Mouse (Mus musculus) G1E-ER4 (cell line): ENCODE results near the gene Ndufa6. TPM values are rescaled to one million over a fixed set of nuclear protein-coding genes. Genes with fewer than 3 reads are reported as not detected.

Experiments used
- GATA1 ChIP-seq: IDR thresholded peaks from one replicate; pipeline ENCODE4 v1.8.0; 2012; ENCODE audit warnings: low read length, inconsistent platforms
- polyA plus RNA-seq: library from polyadenylated mRNA; stranded (reverse); fragments of >175 nt; gene quantifications from 2 replicates; pipeline ENCODE4 v1.2.3, GENCODE M21; 2012

Gene Ndufa6
- polyA plus RNA-seq, 1 experiment = 322 TPM

- TF ChIP-seq GATA1 = no peak
Measured at GRCm38 (mm10) chr15:82345820-82346470, 8.2 kb downstream of the Ndufa6 start.

GRCm38 (mm10) chr15:82344971-82345370, 9.2 kb downstream of the Ndufa6 start:
- no peak for TF ChIP-seq GATA1

GRCm38 (mm10) chr15:82343368-82344287, 10.5 kb downstream of the Ndufa6 start:
- no peak for TF ChIP-seq GATA1

DNA sequence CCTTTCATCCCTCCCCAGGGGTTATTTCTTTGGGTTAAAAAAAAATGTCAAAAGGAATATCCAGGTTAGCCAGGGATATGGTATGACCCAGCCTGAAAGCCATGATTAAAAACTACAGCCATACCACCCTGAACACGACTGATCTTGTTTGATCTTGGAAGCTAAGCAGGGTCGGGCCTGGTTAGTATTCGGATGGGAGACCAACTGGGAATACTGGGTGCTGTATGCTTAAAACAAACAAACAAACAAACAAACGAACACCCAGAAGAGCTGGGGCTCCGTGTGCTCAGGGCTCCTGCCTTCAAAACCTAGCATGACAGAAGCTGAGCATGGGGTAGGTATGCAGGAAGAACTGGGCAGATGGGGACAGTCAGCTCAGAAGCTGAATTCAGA, 11.6 kb downstream of the Ndufa6 start:
- TF ChIP-seq GATA1 = no peak

DNA sequence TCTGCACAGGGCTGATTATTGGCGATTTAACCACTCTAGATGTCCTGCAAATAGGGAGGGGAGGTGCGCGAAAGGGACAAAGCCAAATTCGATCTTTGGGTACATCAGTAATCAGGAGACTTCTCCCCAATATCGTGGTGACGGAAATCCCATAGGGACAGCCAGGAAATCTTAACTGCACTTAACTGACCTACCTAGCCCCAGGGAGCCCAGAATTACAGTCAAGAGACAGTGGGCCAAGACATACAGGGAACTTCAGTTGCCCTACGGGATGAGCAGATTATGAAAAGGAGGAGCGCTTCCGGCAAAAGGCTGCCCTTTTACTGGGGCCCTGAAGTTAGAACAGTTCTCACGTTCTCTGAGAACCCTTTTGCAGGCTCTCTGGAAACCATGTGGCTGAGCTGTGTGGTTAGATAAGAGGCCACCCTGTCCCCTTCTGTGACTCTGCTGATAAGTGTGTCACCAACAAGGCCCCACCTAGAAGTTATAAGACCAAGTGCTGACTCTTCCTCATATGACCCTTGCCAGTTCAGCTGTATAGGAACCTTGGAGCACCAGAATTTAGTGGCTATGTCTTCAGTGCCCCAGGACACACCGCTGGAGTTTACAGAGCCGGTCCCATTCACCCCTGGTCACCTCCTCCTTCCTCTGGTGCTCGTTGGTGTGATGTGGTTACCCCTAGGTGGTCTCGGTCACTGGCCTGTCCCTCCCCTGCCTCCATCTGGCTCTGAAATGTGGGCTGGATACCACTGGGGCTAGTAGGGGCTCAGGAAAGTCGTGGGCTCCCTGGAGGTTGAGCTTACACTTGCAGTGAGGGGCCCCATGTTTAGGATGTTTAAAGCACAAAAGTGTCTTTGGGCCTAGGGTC, 12.2 kb downstream of the Ndufa6 start:
- TF ChIP-seq GATA1 = peak; percentile 94

GRCm38 (mm10) chr15:82341036-82341501, 13.1 kb downstream of the Ndufa6 start:
- TF ChIP-seq GATA1 = no peak

GRCm38 (mm10) chr15:82340414-82341035, 13.6 kb downstream of the Ndufa6 start:
- TF ChIP-seq GATA1 = no peak

GRCm38 (mm10) chr15:82339634-82340254, 14.4 kb downstream of the Ndufa6 start:
- TF ChIP-seq GATA1 = no peak

DNA sequence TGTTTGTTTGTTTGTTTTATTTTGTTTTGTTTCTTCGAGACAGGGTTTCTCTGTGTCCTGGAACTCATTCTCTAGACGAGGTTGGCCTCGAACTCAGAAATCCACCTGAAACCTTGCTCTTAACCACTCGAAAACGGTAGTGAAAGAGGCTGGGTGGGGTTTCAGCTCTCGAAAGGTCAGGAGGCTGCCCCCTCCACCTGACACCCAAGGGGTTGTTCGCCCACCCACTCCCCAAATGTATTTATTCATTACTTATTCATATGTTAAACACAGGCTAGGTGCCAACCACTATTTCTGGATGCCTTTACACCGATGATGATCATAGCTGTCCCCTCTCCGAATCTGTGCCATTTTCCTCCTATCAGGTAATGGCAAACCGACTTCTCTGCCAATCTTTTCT, 15.0 kb downstream of the Ndufa6 start:
- no peak for TF ChIP-seq GATA1

DNA sequence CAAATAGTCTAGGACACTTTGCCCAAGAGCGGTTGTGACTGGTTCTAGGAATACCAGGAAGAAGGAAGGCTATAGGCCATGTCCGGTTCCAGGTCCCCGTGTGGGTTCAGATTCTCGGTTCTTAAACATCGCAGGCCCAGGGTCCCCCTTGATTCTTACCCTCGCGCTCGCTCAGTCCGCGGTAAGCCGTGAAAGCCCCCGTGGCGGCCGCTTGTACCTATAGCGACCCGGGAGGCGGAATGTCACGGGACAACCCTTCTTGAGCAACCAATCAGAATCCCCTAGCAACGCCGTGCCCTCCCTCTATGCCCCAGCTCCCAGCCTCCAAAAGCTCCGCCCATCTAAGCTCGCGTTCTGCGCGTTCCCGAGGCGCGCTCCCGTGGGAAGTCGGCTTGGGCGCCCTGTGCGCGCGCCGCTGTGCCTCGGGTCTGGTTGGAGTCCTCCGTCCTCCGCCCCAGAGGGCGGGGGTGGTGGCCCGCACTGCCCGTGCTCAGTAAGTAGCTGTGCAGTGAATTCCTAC, 15.5 kb downstream of the Ndufa6 start, which contains the start of the genes Naga, Pheta2 and Smdt1:
Naga (minus strand) TSS at position 333 of the 520 bp plus-strand sequence.
Pheta2 (plus strand) TSS at position 350 of the 520 bp plus-strand sequence.
Smdt1 (plus strand) TSS at position 367 of the 520 bp plus-strand sequence.
- no peak for TF ChIP-seq GATA1

- TF ChIP-seq GATA1 = no peak
Measured at GRCm38 (mm10) chr15:82337875-82338274, 16.2 kb downstream of the Ndufa6 start.

DNA sequence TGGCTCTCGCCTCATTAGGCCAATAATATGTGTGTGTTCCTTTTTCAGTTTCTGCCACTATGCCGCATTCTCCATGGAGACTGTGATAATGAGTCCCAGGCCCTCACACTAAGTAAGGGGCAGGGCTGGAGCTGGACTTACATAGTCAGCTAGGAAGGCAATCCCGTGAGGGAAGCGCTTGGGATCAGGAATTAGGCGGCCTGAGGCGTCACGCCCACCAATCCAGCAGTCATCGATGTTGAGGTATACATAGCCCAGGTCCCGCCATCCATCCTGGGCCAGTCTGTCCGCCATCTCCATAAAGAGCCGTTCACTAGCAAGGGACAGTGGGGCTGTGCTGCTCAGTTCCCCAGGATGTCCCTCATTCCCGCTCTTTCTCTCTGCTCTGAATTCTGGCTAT, 17.5 kb downstream of the Ndufa6 start:
- TF ChIP-seq GATA1 = no peak

DNA sequence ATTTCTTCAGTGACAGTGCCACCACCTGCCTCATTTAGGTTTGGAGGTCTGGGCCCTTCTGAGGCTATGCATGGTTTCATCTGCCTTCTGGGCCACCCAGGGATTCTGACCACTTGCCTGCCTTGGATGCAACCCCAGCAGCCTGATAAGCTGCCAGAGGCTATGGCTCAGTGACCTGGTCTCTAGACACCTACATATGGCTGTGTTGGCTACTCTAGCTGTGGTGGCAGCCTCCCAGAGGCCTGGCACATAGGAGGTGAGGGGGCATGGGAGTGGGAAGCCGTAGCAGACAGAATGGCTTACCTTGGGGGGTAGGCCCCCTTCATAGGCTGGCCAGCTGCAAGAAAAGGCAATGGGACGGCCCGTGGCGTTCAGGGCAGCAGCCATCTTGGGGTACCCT, 18.9 kb downstream of the Ndufa6 start:
- no peak for TF ChIP-seq GATA1

GRCm38 (mm10) chr15:82325382-82325781, 28.7 kb downstream of the Ndufa6 start:
- TF ChIP-seq GATA1 = no peak

DNA sequence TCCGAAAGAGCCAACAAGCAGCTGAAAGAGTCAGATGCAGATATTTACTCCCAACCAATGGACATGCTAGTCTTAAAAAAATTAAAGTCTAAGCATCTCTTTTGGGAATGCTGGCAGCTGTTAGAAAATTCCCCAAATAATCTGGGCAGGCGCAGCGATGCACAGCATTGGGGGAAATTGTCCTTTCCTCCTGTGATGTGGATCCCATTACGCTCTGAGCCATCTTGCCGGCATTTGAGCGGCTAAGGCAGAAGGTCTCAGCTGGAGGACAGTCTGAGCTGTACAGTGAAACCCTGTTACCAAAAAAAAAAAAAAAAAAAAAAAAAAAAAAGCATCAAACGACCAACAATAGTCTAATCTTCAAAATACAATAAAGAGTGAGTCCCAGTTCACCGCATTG, 31.9 kb downstream of the Ndufa6 start:
- no peak for TF ChIP-seq GATA1
